Mouse (Mus musculus): ENCODE measurements around the gene Mrgprb8. TPM values are rescaled to one million over a fixed set of nuclear protein-coding genes. Genes with fewer than 3 reads are reported as not detected.

Gene Mrgprb8
- not detected in 2 replicates for total RNA-seq (2023)

DNA sequence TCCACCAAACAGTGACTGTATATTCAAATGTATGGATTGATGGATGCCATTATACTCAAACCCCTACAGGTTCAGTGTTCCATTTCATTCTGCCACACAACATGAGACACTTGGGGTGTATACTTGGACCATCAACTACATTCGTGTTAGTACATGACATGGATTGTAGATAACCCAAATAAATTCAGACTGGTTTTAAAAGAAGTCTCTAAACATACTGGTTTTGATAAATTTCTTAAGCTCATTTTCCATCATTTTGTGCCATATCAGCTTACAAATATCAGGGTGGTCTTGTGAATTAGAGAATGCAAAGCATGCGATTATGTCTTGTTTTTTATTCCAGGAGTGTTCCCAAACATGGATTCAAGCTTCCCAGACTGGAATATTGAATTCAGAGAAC lies at the start of gene Mrgprb8:
Gene Mrgprb8 (plus strand): TSS at position 301 of the 400 bp plus-strand sequence.

Other genes with a start within 250 kb of the Mrgprb8 start
- not detected in 2 replicates for gene Mrgprb5, start 219.5 kb upstream of the Mrgprb8 start, total RNA-seq (2023)
- gene Mrgprb4, start 189.2 kb upstream of the Mrgprb8 start, total RNA-seq (2023): not detected in 2 replicates
- gene Mrgprb1, start 67.8 kb downstream of the Mrgprb8 start, total RNA-seq (2023): not detected in 2 replicates
- not detected in 2 replicates for gene Mrgprx2, start 110.8 kb downstream of the Mrgprb8 start, total RNA-seq (2023)
- not detected in 2 replicates for gene Mrgprb2, start 169.6 kb downstream of the Mrgprb8 start, total RNA-seq (2023)

All from neutrophil, adult 65 days (primary cell).